Mouse (Mus musculus) neural tube, embryonic 11.5 days (tissue): ENCODE data around the gene Ranbp1. TPM values are rescaled to one million over a fixed set of nuclear protein-coding genes. Genes with fewer than 3 reads are reported as not detected.

ENCODE experiments used
- microRNA counts: library from miRNA; unstranded; fragments of <30 nt; microRNA quantifications from one replicate; lab custom pipeline; 2015
- microRNA-seq: library from miRNA; unstranded; fragments of <30 nt; microRNA quantifications from one replicate; pipeline ENCODE4, GENCODE M21; 2016
- polyA plus RNA-seq: library from polyadenylated mRNA; unstranded; fragments of >200 nt; fragmentation: Nextera tagmentation; extraction: Ambion mirVana; gene quantifications from 2 replicates; pipeline ENCODE4 v1.2.1, GENCODE M21; 2014

Gene Ranbp1
- polyA plus RNA-seq, 1 experiment from 2014 or later, result 953 TPM

MicroRNAs encoded within 50 kb of the gene (microRNA counts, 519-probe panel; counts per million panel counts)
- microRNA mmu-miR-1306 (lab: Ali Mortazavi, UCI), result 171 counts per million, percentile 57 among the panel's probes with 10 or more counts

Small RNA genes lying within 50 kb of the gene (microRNA-seq; reads per million reads assigned to microRNA genes)
- 3.1 reads per million, percentile 6 among the genes with 10 or more reads in this experiment for gene Gm24572
- gene Mir1306, result 246 reads per million, percentile 62 among the genes with 10 or more reads in this experiment

Other genes starting within 250 kb of the Ranbp1 start
- 142 and 147 TPM in 2 replicates for gene Dgcr6, start 195.9 kb downstream of the Ranbp1 start, polyA plus RNA-seq
- gene Prodh, start 158.5 kb downstream of the Ranbp1 start, polyA plus RNA-seq, result 8.6 and 10.3 TPM in 2 replicates
- gene Rtn4r, start 121.1 kb downstream of the Ranbp1 start, polyA plus RNA-seq, result 9.6 and 10.7 TPM in 2 replicates
- not detected in 2 replicates for gene Ccdc188, start 30.9 kb downstream of the Ranbp1 start, polyA plus RNA-seq
- gene Zdhhc8, start 13.6 kb downstream of the Ranbp1 start, polyA plus RNA-seq, result 13.1 and 13.6 TPM in 2 replicates
- 92.9 and 93.9 TPM in 2 replicates for gene Trmt2a, start 53 bp downstream of the Ranbp1 start, polyA plus RNA-seq
- 3.6 and 9.2 TPM in 2 replicates for gene Gm49776, start 9.6 kb upstream of the Ranbp1 start, polyA plus RNA-seq
- gene Dgcr8, start 40.5 kb upstream of the Ranbp1 start, polyA plus RNA-seq, result 34.0 and 40.9 TPM in 2 replicates
- 43.4 and 49.8 TPM in 2 replicates for gene Tango2, start 99.4 kb upstream of the Ranbp1 start, polyA plus RNA-seq
- gene Arvcf, start 99.5 kb upstream of the Ranbp1 start, polyA plus RNA-seq, result 81.6 and 82.2 TPM in 2 replicates
- gene Txnrd2, start 177.7 kb upstream of the Ranbp1 start, polyA plus RNA-seq, result 20.4 TPM in 2 replicates
- gene Comt, start 178.1 kb upstream of the Ranbp1 start, polyA plus RNA-seq, result 60.8 and 64.0 TPM in 2 replicates
- 11.5 and 13.3 TPM in 2 replicates for gene Gnb1l, start 250.0 kb upstream of the Ranbp1 start, polyA plus RNA-seq